15 mouse cellular contexts compared by ENCODE assay signal in genomic region chr9:55067965-55068265, GRCm38 (mm10). TPM values are rescaled to one million over a fixed set of nuclear protein-coding genes. Genes with fewer than 3 reads are reported as not detected.
A peak's percentile ranks its signal among the peaks of the same experiment; 100 is the strongest.
DNase-seq lines count a peak whose midpoint lies in the region; ATAC-seq lines count a peak whose summit lies in the region.
"Had no signal": no experiment of that assay in that cellular context is flagged by ENCODE, and none has a peak within 500 bp of the region (broad histone marks: within the 10 kb centered on the region; RNA-seq: fewer than 3 reads in every experiment).

No protein-coding gene starts in this region.

- no peaks in the 10 kb centered on the region for H3K27me3 ChIP-seq in heart, embryonic 10.5 days (ENCODE audit: insufficient read depth, poor library complexity, severe bottlenecking)
- peaks cover 12% of the 10 kb centered on the region; the same call in 1 of the 2 replicates for H3K27me3 ChIP-seq in embryonic facial prominence, embryonic 10.5 days (replicated peaks; ENCODE audit: low read depth, poor library complexity, severe bottlenecking)
- no peaks in the 10 kb centered on the region for H3K27me3 ChIP-seq in hindbrain, embryonic 11.5 days (ENCODE audit: control insufficient read depth, insufficient read depth, low read length)
- H3K27me3 ChIP-seq in midbrain, embryonic 11.5 days (ENCODE audit: control insufficient read depth, insufficient read depth, low read length): no peaks in the 10 kb centered on the region

- intact Hi-C loops in heart, postnatal 36 days (cut with DNase I): no loop called here

- H3K9ac ChIP-seq in hindbrain, embryonic 11.5 days (ENCODE audit: low read depth, low read length): no peak overlapping the region
- H3K9ac ChIP-seq in midbrain, embryonic 11.5 days (ENCODE audit: low read length): no peak overlapping the region

- no peaks in the 10 kb centered on the region for H3K9me3 ChIP-seq in heart, embryonic 10.5 days
- no peaks in the 10 kb centered on the region for H3K9me3 ChIP-seq in embryonic facial prominence, embryonic 10.5 days
- no peaks in the 10 kb centered on the region for H3K9me3 ChIP-seq in hindbrain, embryonic 11.5 days (ENCODE audit: control insufficient read depth, low read length)
- no peaks in the 10 kb centered on the region for H3K9me3 ChIP-seq in midbrain, embryonic 11.5 days (ENCODE audit: control insufficient read depth, low read length)

- H3K4me1 ChIP-seq in heart, embryonic 10.5 days: peaks cover 31% of the 10 kb centered on the region
- peaks cover 38% of the 10 kb centered on the region for H3K4me1 ChIP-seq in embryonic facial prominence, embryonic 10.5 days
- peaks cover 5% of the 10 kb centered on the region for H3K4me1 ChIP-seq in hindbrain, embryonic 11.5 days (replicated peaks; ENCODE audit: control insufficient read depth, insufficient read depth, low read length)
- peaks cover 10% of the 10 kb centered on the region for H3K4me1 ChIP-seq in midbrain, embryonic 11.5 days (ENCODE audit: control insufficient read depth, insufficient read depth, low read length)

- peak; percentile 17; the same call in 1 of the 2 replicates for ATAC-seq in hindbrain, embryonic 11.5 days (ENCODE audit: low FRiP score)
- no peak for ATAC-seq in midbrain, embryonic 11.5 days (ENCODE audit: low FRiP score)
- ATAC-seq in megakaryocyte-erythroid progenitor cell, adult 5-6 weeks (replicated peaks; ENCODE audit: low FRiP score, low TSS enrichment, poor library complexity, severe bottlenecking): no peak

- H3K4me3 ChIP-seq in heart, embryonic 10.5 days: peak overlapping the region; percentile 27; the same call in 1 of the 2 replicates
- 0 out of 2 replicates have a peak overlapping the region, but pooled peaks have one; percentile 2 for H3K4me3 ChIP-seq in embryonic facial prominence, embryonic 10.5 days
- H3K4me3 ChIP-seq in hindbrain, embryonic 11.5 days (ENCODE audit: low read depth, low read length): no peak overlapping the region
- H3K4me3 ChIP-seq in midbrain, embryonic 11.5 days (ENCODE audit: low read depth, low read length): no peak overlapping the region
- H3K4me3 ChIP-seq: erythroblast, embryonic 14.5 days had no signal

- H3K27ac ChIP-seq in heart, embryonic 10.5 days: peak overlapping the region; percentile 73
- peak overlapping the region; percentile 52; the same call in 1 of the 2 replicates for H3K27ac ChIP-seq in embryonic facial prominence, embryonic 10.5 days (replicated peaks)
- peak overlapping the region; percentile 8; the same call in 1 of the 2 replicates for H3K27ac ChIP-seq in hindbrain, embryonic 11.5 days (ENCODE audit: low read depth, low read length)
- H3K27ac ChIP-seq in midbrain, embryonic 11.5 days (ENCODE audit: low read depth, low read length): 0 out of 2 replicates have a peak overlapping the region, but pooled peaks have one; percentile 32

- DNase-seq in heart, embryonic 10.5 days (ENCODE audit: low spot score): peak; percentile 78
- DNase-seq in heart, postnatal 36 days: no peak
- DNase-seq in embryonic facial prominence, embryonic 10.5 days (ENCODE audit: low spot score): no peak
- no peak for DNase-seq in hindbrain, embryonic 11.5 days (ENCODE audit: low spot score)
- DNase-seq in midbrain, embryonic 11.5 days (ENCODE audit: low spot score, missing footprints): peak; percentile 87
- no peak for DNase-seq in frontal cortex, adult 2 months (ENCODE audit: extremely low spot score in 1 of 2, low spot score in 1 of 2)
- no peak for DNase-seq in adrenal gland, adult 2 months
- DNase-seq: gastrocnemius, postnatal 10 days; kidney, adult 8-10 months; spleen, adult 18-20 months had no signal

- H3K4me2 ChIP-seq in hindbrain, embryonic 11.5 days (replicated peaks; ENCODE audit: low read depth, low read length): no peak overlapping the region
- no peak overlapping the region; the same call in 1 of the 2 replicates for H3K4me2 ChIP-seq in midbrain, embryonic 11.5 days

- no peaks in the 10 kb centered on the region for H3K36me3 ChIP-seq in heart, embryonic 10.5 days
- H3K36me3 ChIP-seq in embryonic facial prominence, embryonic 10.5 days (replicated peaks): no peaks in the 10 kb centered on the region
- H3K36me3 ChIP-seq in hindbrain, embryonic 11.5 days (ENCODE audit: control insufficient read depth, insufficient read depth, low read length): no peaks in the 10 kb centered on the region
- no peaks in the 10 kb centered on the region for H3K36me3 ChIP-seq in midbrain, embryonic 11.5 days (ENCODE audit: control insufficient read depth, insufficient read depth, low read length)

- WGBS in heart, embryonic 10.5 days: 11% methylated on average over 5 of the region's 5 CpGs
- 30% methylated on average over 5 of the region's 5 CpGs for WGBS in embryonic facial prominence, embryonic 10.5 days
- WGBS in hindbrain, embryonic 11.5 days: 53% methylated on average over 5 of the region's 5 CpGs
- 43% methylated on average over 5 of the region's 5 CpGs for WGBS in midbrain, embryonic 11.5 days

RNA-seq across cellular contexts. Expression of gene Chrnb4, which starts 19.3 kb away (rescaled TPM):
- polyA plus RNA-seq in heart, embryonic 10.5 days (2016; fragmentation: Nextera tagmentation; extraction: Ambion mirVana): 0.28 and 0.59 TPM in 2 replicates
- total RNA-seq in heart, postnatal 36 days (2021): under 1 TPM in 1 of 2 experiments, not detected in 1; 0.08 TPM
- polyA plus RNA-seq in embryonic facial prominence, embryonic 10.5 days (2016; fragmentation: Nextera tagmentation; extraction: Ambion mirVana): 1.3 and 1.9 TPM in 2 replicates
- polyA plus RNA-seq in hindbrain, embryonic 11.5 days (2014; fragmentation: Nextera tagmentation; extraction: Ambion mirVana): 3.2 and 3.9 TPM in 2 replicates
- polyA plus RNA-seq in midbrain, embryonic 11.5 days (2014; fragmentation: Nextera tagmentation; extraction: Ambion mirVana): 2.3 and 2.5 TPM in 2 replicates
- 3.1 and 3.2 TPM in 2 replicates for polyA plus RNA-seq in frontal cortex, adult 2 months (2012; rRNA removed)
- total RNA-seq in adrenal gland, adult 2 months (2021): 10 to 100 TPM in 1 of 2 experiments, 1 to 10 TPM in 1; 9.7 to 15.3 TPM
- 5.5 and 10.6 TPM in 2 replicates for polyA plus RNA-seq in adrenal gland, adult 2 months (2012; rRNA removed)
- total RNA-seq in megakaryocyte-erythroid progenitor cell, adult 5-6 weeks (2014; fragmentation: Nextera tagmentation): not detected in 2 replicates
- total RNA-seq in megakaryocyte-erythroid progenitor cell, adult 5-6 weeks (2017): not detected in 2 replicates
- total RNA-seq: liver, adult 2 months; neutrophil, adult 5-6 weeks had no signal
- polyA plus RNA-seq: erythroblast, embryonic 14.5 days; liver, adult 2 months had no signal

RNA-seq across cellular contexts. Expression of gene Chrna3, which starts 41.6 kb away (rescaled TPM):
- polyA plus RNA-seq in heart, embryonic 10.5 days (2016; fragmentation: Nextera tagmentation; extraction: Ambion mirVana): 0.16 and 0.49 TPM in 2 replicates
- total RNA-seq in heart, postnatal 36 days (2021): not detected
- 3.1 and 5.0 TPM in 2 replicates for polyA plus RNA-seq in embryonic facial prominence, embryonic 10.5 days (2016; fragmentation: Nextera tagmentation; extraction: Ambion mirVana)
- 25.0 and 26.4 TPM in 2 replicates for polyA plus RNA-seq in hindbrain, embryonic 11.5 days (2014; fragmentation: Nextera tagmentation; extraction: Ambion mirVana)
- 11.6 and 12.3 TPM in 2 replicates for polyA plus RNA-seq in midbrain, embryonic 11.5 days (2014; fragmentation: Nextera tagmentation; extraction: Ambion mirVana)
- 2.1 and 2.9 TPM in 2 replicates for polyA plus RNA-seq in frontal cortex, adult 2 months (2012; rRNA removed)
- 10 to 100 TPM; 16.7 to 22.7 TPM for total RNA-seq in adrenal gland, adult 2 months (2021)
- polyA plus RNA-seq in adrenal gland, adult 2 months (2012; rRNA removed): 8.6 and 16.0 TPM in 2 replicates
- not detected in 2 replicates for total RNA-seq in megakaryocyte-erythroid progenitor cell, adult 5-6 weeks (2014; fragmentation: Nextera tagmentation)
- total RNA-seq in megakaryocyte-erythroid progenitor cell, adult 5-6 weeks (2017): not detected in 2 replicates
- total RNA-seq: liver, adult 2 months; megakaryocyte, adult 5-6 weeks; neutrophil, adult 5-6 weeks had no signal
- polyA plus RNA-seq: erythroblast, embryonic 14.5 days; liver, adult 2 months had no signal

Comparison
In these comparisons a context has a peak if more than half of its experiments do, and no peak if none do; other contexts are left out.
1. DNase-seq: peak in heart, embryonic 10.5 days (single experiment) and midbrain, embryonic 11.5 days (single experiment); none in heart, postnatal 36 days (0 of 2), embryonic facial prominence, embryonic 10.5 days (single experiment), hindbrain, embryonic 11.5 days (single experiment), frontal cortex, adult 2 months (0 of 2) and adrenal gland, adult 2 months (single experiment).
2. H3K27ac ChIP-seq: peak in every context shown above with its lines; median percentile 73 in heart, embryonic 10.5 days; 52 in embryonic facial prominence, embryonic 10.5 days; 32 in midbrain, embryonic 11.5 days; 8 in hindbrain, embryonic 11.5 days.
3. H3K4me3 ChIP-seq: peak in heart, embryonic 10.5 days (single experiment) and embryonic facial prominence, embryonic 10.5 days (single experiment); none in hindbrain, embryonic 11.5 days (single experiment) and midbrain, embryonic 11.5 days (single experiment).